Mouse (Mus musculus) left cerebral cortex, postnatal 4 days (tissue): Measurements from ENCODE around the gene Chdh. TPM values are rescaled to one million over a fixed set of nuclear protein-coding genes. Genes with fewer than 3 reads are reported as not detected.
A peak's percentile ranks its signal among the peaks of the same experiment; 100 is the strongest.

Experiments
- DNase-seq: peaks from one replicate; pipeline ENCODE4 v3.0.0-alpha.2; 2022
- intact Hi-C: fragments of 180-260 bp; cut with DNase I; formaldehyde crosslinking; loops from one replicate; pipeline ENCODE4 v1.15.1; 2025
- total RNA-seq, 2 experiments: library from RNA; stranded (reverse); gene quantifications; 2 replicates each; pipeline ENCODE4 v1.2.3; 2021

The Chdh gene
- total RNA-seq, 2 experiments from 2014 or later: 0.94 to 1.2 TPM

- intact Hi-C loops: no loop called here
- DNase-seq: peak; percentile 56
Observed at GRCm38 (mm10) chr14:30011886-30012560, 3.2 kb downstream of the Chdh start.

DNA sequence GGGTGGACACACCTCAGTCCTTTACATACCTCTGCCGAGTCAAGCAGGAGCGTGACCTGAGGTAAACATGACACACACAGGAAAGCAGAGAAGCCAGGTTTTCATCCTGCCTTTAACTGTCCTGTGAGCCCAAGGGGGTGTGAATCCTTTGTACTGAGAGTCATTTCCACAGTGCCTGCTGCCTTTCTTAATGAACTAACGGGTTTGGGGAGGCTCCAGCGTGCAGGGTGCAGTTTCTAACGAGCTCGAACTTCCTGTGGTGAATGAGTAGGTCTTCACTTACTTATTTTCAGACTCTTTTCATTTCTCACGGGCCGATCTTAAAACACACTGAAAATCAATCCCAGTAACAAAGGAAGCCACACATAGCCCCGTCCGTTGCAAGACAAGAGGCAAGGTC, 5.7 kb downstream of the Chdh start:
- no peak for DNase-seq
- intact Hi-C loops: no loop called here

- no peak for DNase-seq
- intact Hi-C loops: no loop called here
Observed at GRCm38 (mm10) chr14:30015008-30015407, 6.2 kb downstream of the Chdh start.

DNA sequence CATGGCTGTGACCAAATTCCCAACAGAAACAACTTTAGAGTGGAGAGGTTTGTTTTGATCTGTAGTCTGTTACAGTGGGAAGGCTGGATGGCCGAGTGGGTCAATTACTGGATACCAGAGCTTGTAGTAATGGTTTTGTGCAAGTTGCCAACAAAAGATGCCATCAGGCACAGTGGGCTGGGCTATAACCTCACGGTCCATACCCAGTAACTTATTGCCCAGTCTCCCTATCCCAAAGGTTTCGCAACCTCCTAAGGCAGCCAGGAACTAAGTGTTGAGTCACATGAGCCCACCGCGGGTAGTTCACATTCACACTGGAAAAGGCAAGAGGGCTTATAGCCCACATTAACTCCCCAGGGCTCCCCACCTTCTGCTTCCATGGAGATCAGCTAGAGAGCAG, 7.8 kb downstream of the Chdh start:
- intact Hi-C loops: no loop called here
- DNase-seq: no peak

- no peak for DNase-seq
- intact Hi-C loops: no loop called here
Observed at GRCm38 (mm10) chr14:30017794-30018462, 9.1 kb downstream of the Chdh start.

GRCm38 (mm10) chr14:30018463-30018801, 9.6 kb downstream of the Chdh start:
- intact Hi-C loops: no loop called here
- DNase-seq: no peak

DNA sequence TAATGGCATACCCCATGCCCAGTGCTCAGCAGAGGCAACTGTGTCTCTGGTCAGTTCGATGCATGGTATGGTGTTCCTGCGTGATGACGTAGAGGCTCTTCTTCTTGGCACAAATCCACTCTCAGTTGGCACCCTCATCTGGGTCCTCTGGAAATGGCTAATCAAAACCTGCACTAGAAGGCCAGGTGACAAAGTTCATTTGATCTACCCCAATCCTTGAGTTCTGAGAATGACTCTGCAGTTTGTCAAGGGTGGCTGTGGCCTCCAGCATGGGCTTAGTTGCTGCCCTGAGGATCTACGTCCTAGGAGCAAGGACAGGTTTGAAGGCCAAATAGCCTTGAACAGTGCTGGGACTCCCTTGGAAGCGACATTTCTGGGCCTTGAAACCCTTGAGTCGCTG, 10.0 kb downstream of the Chdh start:
- intact Hi-C loops: no loop called here
- DNase-seq: no peak

- intact Hi-C loops: no loop called here
- DNase-seq: no peak
Observed at GRCm38 (mm10) chr14:30019375-30019774, 10.6 kb downstream of the Chdh start.

GRCm38 (mm10) chr14:30019792-30020575, 11.2 kb downstream of the Chdh start:
- intact Hi-C loops: no loop called here
- no peak for DNase-seq

DNA sequence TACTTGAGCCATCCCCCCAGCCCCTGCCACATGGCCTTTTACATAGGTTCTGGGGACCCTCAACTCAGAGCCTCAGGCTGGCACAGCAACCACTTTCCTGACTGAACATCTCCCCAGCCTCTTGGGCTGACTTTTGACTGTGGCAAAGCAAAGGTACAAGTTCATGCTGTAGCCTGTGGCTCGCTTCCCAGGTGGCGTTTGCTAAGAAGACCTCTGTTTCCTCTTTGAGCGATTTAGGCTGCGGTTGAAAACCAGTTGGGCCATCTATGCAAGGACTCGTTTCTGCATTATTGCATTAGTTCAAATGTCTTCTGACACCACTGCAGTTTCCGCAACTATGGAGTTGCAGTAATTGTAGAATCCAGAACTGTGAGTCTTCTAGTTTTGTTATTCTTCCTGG, 13.6 kb downstream of the Chdh start:
- no peak for DNase-seq
- intact Hi-C loops: no loop called here

- intact Hi-C loops: no loop called here
- no peak for DNase-seq
Observed at GRCm38 (mm10) chr14:30024387-30024786, 15.6 kb downstream of the Chdh start.

DNA sequence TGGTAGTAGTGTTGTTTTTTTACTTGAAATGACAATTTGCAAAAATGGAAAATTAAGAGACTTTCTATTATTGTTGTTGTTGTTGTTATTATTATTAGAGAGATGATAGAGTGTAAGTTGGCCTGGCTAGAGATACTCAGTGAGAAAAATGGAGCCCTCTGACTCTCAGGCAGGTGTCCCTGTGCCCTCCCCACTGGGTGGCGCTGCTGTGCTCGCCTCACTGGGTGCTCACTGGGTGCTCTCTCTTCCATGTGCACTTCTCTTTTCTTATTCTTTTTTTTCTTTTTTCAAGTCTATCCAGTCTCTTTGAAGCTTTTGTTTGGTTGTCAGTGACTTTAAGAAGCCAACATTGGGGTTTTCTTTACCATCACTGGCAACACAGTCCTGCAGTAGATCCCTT, 18.6 kb downstream of the Chdh start:
- DNase-seq: peak; percentile 48
- intact Hi-C loops: no loop called here

DNA sequence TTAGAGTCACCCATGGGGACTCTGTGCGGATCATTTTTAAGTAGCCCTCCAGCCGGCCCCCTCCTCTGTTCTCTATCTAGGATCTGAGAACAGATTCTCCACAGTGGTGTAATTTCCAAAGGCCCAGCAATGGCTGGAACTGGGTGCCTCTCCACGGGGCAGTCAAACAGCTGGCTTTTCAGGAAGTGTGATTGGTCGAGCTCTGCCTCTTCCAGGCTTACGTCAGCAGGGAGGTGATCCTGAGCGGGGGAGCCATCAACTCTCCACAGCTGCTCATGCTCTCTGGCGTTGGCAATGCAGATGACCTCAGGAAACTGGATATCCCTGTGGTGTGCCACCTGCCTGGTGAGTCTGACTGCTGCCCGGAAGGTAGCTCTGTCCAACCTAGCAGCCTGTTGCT, 24.6 kb downstream of the Chdh start:
- intact Hi-C loops: no loop called here

GRCm38 (mm10) chr14:30038431-30038830, 29.6 kb downstream of the Chdh start:
- intact Hi-C loops: no loop called here
- no peak for DNase-seq

More for the DNA sequence above, 24.6 kb downstream of the Chdh start:
- DNase-seq: no peak

DNA sequence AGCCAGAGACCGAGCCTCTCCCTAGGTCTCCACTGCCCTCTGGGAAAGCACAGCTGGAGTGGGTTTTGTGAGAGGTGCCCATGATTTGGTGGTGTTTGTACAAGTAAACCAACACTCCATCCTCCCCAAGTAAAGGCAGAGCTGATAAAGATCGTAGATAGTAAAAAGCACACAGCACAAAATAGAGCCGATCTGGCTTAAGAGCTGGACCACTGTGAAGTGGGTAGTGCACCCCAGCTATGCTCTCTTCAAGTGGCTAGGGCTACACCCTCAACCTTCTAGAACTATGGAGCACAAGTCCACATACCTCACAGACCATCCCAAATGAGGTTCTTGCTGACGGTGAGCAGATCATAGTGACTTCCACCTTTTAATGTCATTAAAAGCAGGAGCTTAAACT, 30.6 kb downstream of the Chdh start:
- intact Hi-C loops: no loop called here
- DNase-seq: no peak

DNA sequence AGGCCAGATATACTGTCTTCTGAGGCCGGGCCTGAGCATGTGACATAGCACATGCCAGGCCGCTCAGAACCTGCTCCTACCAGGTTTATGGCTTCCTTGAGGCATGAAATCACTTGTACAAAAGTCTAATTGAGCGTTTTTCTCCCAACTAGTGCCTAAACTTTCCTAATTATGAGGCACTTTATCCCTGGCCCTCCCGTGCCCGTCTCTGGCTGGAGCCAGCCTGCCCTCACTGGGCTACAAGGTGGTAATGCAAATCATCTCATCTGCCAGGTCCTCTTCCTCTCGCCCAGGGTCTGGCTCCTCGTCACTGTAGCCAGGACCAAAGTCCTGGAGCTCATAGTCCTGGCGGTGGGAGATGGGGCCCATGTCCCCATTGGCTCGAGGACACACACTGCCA, 33.0 kb downstream of the Chdh start:
- intact Hi-C loops: no loop called here
- DNase-seq: no peak

- intact Hi-C loops: no loop called here
- no peak for DNase-seq
Observed at GRCm38 (mm10) chr14:30043356-30043940, 34.6 kb downstream of the Chdh start.

DNA sequence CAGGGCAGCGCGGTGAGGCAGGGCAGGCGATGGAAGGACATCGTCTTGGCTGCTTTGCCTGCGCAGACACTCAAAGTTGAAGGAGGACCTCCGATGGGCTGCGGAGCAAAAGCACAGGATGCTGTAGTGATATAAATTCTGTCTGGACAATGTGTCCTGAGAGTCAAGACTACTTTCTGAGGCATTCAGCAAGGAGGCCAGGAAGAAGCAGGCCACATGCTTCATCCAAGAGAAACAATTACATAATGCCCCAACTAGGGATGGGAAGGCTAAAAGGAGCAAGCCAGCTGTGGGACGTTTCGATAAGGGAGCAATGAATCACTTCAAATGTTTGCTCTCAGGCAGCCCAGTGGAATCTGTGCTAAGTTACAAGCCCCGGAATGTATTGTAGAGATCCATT, 36.4 kb downstream of the Chdh start:
- DNase-seq: no peak
- intact Hi-C loops: no loop called here

DNA sequence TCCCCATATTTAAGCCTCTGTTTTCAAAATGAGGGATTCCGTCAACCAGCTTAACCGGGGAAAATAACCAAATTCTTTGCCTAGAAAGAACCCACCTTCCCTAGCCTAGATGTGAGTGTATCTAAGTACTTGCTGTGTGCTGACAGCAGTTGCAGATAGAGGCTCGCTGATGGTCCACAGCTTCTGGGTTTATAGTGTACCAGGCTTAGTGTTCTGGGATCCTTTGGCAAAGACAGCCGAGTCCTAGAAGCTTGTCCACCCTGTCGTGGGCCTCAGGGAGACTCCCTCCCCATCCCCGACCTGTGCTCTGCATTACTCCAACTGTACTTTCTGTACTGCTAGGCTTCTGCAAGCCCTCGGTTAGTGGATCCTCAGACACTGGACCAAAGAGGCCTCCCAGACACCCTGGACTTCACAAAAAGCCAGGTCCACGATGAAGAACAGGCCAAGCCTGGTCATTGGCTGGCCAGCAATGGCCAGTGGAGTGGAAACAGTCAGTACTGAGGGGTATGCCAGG, 36.9 kb downstream of the Chdh start:
- DNase-seq: no peak
- intact Hi-C loops: no loop called here

DNA sequence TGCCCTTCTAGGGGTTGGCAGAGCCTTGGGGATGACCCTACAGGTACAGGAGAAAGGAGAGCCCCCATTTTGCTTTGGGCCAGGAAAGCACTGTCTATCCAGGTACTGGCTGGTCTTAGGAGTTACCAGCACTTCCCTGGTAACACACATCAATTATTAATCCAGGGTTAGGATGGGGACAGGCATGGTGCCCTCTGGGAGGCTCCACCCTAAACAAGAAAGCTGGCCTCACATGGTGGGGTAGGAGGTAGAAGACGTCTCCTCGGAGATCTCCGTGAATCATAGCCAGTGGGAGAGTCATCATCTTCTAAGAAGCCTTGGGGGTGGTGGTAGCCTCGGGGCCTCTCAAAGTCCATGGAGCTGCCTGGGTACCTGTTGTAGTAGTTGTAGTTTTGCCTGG, 38.2 kb downstream of the Chdh start:
- intact Hi-C loops: no loop called here
- DNase-seq: no peak

DNA sequence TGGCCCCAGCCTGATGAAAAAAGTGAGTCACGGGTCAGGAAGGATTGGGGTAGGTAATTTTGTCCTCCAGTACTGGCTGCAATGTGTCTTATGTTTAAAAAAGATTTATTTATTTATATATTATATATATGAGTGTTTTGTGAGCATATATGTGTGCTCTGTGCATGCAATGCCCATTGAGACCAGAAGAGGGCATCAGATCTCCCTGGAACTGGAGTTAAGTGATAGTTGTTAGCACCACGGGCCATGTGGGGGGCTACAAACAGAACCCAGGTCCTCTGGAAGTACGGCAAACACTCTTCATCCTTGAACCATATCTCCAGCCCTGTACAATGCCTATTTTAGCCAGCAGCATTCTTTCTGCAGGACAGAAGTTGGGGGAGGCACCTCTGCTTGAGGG, 39.2 kb downstream of the Chdh start:
- DNase-seq: no peak
- intact Hi-C loops: no loop called here
